Mouse (Mus musculus): ENCODE data around the gene Bend3.
"Not testable (repeated sequence)": the region's sequence is repeated elsewhere in the genome, so short reads cannot be mapped to it uniquely, and the experiment has no call there.

Gene Bend3

GRCm38 (mm10) chr10:43481179-43481578, 2.5 kb downstream of the Bend3 start:
- no peak for DNase-seq

DNA sequence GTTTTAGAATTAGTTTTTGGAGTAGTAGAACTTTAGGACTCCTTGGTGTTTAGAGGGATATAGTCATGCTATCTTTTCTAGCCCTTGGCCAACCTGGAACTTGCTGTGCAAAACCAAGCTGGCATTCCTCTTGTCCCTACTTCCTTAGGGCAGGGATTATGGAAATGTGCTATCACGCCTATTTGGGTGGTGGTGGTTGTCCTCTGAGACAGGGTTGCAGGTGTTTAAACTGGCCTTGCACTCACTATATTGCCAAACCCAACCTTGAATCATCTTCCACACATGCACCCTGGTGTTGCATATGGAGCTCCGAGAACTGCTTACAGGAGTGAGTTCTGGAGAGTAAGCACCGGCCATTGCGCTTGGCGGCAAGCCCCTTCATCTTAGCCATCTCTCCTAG, 3.4 kb downstream of the Bend3 start:
- DNase-seq: no peak

DNA sequence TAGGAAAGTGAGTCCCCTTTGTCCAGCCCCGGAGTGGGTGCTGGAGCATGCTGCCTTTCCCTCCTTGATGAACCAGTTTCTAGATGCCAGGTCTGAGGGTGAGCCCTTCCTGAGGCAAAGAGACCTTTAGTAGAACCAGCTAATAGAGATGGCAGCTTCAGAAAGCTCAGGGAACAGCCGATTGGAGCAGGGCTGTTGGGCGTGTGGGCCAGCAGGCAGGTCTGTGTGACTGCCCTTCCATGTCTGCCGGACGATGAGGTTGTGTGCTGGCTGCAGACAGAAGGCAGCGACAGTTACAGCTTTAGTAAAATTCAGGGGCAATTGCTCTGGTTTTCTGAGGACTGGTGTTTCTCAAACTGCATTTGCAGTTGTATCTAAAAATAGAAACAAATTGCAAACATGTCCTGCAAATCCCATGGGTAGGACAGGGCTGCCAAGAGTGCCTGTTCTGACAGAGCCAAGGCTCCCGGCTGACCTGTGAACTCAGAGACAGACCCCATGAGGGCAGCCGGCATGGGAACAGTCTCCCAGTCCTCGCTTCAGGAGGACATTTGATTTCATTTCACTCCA, 4.9 kb downstream of the Bend3 start:
- no peak for DNase-seq

DNA sequence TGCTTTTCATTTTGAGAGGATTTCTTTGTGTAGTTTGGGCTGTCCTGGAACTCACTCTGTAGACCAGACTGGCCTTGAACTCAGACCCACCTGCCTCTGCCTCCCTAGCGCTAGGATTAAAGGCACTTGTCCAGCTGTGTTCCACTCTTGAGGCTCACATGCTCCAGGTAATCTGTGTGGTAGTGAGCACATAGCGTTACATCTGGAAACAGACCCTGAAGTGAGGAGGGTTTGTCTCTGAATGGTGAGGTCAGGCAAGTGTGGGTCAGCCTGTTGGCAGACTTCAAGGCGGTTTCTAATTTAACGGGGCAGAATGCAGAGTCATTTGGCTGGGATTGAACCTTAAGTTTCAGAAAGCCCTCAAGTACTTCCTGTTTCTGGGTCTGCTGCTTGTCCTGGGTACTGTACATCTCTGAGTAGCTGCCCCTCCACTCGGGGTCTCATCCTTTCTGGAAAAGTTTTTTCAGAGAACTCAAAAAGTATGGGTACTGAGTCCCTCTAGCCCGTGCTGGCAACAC, 7.2 kb downstream of the Bend3 start:
- no peak for DNase-seq

DNA sequence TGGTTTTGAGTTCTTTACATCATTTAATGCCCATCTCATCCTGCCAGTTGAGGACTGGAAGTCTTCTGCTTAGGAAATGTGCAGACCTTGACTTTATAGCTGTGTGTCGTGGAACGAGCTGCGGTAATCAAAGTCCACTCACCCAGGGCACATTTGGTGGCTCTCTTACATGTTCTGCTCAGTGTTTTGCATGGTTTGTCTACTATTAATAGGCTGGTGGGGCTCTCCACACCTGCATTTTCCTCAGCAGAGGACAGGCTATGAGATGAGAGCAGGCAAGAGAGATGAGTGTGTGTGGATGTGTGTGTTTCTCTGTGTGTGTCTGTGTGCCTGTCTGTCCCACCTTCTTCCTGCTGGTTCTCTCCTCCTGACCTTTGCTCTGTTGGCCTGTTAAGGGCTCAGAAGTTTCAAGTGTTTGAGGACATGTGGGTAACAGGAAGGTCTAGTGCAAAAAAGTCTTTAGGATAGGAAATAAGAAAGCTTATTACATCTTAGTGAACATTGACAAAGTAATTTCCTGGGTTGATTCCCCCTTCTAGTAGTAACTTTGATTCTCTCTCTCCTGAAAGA, 8.9 kb downstream of the Bend3 start:
- no peak for DNase-seq

- no peak for DNase-seq
These were observed 9.6 kb downstream of the Bend3 start for GRCm38 (mm10) chr10:43488258-43488657.

DNA sequence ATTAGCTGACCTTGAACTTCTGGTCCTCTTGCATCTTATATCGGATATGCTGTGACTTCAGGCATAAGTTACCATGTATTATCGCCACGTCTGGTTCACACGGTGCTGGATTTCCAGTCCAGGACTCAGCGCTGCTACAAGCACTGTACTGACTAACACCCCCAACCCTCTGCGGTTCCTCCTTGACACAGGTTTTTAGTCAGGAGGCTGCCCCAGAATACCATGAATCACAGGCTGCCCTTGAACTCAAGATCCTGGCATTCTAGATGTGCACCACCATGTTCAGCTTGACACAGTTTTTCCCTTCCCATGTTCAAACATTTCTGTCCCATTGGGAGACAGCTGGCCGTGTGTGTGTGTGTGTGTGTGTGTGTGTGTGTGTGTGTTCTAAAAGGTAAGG, 10.5 kb downstream of the Bend3 start:
- no peak for DNase-seq

GRCm38 (mm10) chr10:43489550-43489949, 10.9 kb downstream of the Bend3 start:
- no peak for DNase-seq

DNA sequence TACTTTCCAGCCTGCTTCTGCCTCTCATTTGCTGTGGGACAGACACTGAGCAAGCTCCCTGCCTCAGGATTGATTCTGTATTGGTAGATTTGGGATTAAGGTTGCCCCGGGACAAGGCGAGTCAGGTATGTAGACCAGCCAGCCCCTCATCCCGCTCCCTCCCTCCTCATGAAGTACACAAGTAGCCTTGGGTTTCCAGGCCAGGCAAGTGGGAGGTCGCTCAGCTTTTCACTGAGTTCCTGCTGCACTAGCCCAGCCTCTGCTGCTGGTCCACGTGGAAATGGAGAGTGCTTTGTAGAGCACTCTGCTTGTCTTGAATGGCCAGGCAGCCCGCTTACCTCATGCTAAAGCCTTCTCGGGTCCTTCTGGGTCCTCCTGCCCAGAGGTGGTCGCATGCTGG, 11.4 kb downstream of the Bend3 start:
- no peak for DNase-seq

DNA sequence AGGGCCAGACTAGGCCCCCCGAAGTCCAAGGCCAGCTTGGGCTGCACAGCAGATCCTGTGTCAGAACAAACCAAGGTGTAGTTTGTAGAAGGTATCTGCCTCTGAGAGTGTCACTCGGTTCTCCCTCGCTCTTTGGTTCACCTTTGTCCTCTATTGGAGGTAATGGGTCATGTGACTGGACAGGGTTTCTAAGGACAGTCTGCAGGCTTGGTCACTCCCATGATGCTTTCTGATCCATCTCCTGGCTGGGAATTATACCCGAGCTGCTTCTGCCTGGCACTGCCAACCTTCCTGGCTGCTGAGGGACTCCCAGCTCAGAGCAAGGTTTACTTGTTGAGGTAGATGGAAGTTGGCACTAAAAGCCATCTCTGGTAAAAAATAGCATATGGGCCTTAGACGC, 12.2 kb downstream of the Bend3 start:
- no peak for DNase-seq

DNA sequence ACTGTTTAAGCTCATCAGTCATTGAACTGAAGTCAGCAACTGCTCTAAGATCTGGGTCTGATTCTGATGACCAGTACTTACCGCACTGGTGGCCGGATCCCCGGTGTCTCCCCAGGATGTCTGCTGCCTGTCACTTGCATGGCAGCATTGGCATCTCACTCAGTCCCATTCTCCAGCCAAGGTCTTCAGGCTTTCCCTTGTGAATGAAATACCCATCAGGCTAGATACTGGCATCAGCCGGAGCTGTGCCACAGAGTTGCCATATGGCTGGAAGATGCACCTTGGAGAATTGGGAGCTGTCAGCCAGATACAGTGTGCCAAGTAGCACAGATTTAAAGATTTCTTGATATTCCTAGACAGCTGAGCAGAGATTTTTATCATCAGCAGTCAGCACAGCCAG, 24.0 kb downstream of the Bend3 start:
- DNase-seq: no peak

DNA sequence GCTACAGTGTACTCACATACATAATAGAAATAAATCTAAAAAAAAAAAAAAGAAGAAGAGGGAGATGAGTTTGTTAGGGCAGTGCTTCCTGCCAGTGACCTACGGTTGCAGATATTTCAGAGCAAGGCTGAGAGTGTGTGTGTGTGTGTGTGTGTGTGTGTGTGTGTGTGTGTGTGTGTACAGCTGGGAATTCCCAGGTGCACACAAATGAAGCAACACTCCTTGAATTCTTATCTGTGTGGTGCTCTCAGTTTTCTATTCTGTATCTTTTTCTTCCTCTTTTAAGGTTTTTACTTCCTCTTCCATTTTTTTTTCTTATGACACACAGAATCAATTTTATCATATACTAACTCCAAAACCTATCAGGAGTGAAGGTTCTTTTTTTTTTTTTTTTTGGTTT, 25.7 kb downstream of the Bend3 start:
- no peak for DNase-seq

DNA sequence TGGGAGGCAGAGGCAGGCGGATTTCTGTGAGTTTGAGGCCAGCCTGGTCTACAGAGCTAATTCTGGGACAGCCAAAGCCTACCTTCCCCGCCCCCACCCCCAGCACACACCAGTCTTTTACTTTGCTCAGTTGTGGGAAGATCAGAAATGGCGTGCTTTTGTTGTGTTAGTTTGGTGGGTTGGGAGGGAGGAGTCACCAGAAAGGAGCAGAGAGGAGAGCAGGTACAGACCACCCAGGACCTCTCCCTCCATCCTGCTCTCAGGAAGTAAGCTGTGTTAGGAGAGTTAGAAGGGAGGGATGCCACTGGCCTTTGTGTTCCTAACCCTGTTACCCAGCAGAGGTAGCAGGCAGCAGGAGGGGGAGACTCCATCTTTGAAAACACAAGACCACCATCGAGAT, 28.4 kb downstream of the Bend3 start:
- DNase-seq: no peak

- DNase-seq: no peak
These were observed 30.6 kb downstream of the Bend3 start for GRCm38 (mm10) chr10:43509228-43509627.

- DNase-seq: no peak
These were observed 34.3 kb downstream of the Bend3 start for GRCm38 (mm10) chr10:43512976-43513375.

DNA sequence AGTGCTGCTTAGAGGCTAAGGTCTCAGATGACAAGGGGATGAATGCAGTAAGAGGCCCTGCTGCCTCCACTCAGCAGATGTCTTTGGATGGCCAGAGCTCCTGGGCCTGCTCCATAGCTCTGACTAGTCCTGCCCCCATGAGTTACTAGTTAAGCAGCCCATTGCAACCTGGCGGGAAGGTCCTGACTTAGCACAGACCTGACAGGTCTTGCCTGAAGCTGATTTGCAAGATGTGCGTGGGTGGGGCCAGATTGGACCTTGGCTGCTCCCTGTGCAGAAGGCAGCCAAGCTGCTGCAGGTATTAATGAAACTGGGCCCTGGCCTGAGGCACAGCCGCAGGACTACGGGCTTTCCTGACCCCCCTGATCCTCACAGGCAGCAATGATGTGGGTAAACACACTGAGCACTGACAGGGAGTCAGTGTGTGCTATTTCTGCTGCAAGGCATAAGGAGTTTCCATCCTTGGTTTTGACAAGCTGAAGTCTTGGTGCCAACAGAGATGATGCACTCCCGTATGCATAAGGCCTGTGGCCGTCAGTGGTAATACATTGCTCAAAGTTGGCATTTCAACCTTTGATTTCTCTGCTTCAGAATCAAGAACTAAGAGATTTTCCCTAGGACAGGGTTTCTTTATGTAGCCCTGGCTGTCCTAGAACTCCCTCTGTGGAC, 38.5 kb downstream of the Bend3 start:
- DNase-seq: no peak

GRCm38 (mm10) chr10:43517836-43518235, 39.2 kb downstream of the Bend3 start:
- no peak for DNase-seq

GRCm38 (mm10) chr10:43518368-43518767, 39.7 kb downstream of the Bend3 start:
- no peak for DNase-seq

DNA sequence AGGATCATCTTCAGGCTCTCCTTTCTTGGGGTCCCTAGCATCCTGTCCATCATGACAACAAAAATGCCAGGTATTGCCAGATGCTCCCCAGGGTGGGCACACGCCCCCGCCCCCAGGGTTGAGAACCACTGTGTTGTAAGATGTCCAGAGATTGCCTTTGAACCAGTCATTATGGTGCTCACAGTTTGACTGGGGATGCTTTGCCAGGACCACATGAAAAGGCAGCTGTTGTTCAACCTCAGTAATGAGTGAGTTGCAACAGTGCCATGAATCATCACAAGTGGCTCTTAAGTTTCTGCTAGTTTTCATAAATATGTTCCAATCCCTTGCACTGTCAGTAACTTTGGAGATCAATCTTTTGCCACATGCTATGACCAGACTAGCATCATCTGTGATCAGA, 41.3 kb downstream of the Bend3 start:
- DNase-seq: no peak

- not testable (repeated sequence) for DNase-seq
These were observed 45.3 kb downstream of the Bend3 start, which contains the start of gene Gm9803 for GRCm38 (mm10) chr10:43523931-43524330. Gene Gm9803, plus strand, starts transcription at chr10:43524084.

DNA sequence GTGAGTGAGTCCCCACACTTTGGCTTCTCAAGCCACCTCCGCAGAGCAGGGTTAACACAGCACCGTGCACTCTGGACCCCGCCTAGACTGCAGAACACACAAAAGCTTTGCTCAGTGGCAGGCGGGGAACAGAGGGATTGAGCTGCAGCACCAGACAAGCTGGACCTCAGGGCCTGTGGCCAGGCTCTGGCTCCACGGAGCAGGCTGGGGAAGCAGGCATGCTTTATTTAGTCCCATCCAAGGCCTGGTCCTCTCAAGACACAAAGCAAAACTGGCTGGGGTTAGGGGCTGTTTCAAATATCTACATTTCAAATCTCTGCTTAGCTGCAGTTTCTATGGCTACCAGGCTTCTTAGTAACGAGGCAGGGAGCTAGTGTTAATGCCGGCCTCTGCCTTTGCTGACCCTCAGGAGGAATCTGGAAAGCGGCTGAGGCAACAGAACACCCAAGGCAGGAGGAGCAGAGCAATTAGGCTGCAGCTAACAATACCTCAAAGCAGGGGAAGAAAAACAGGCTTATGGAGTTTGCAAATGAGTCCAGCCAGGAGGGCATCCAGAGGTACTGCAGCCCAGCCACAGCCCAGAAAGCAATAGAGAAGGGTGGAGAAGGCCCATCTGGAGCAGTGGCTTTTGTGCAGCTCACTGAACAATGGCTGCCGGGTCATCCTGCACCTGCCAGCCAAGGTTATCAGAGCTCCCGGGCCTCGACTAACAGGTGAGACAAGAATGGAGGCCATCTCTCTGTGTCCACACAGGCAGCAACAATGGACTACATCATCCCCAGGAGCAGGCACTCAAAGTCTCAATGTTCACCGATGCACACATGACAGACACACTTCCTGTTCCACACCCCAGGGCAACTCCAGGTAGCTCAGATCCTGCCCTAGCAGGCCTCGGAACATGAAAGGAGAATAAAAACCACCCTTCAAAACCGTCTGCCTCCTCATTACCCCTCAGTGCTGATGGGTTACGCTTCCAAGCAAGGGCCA, 48.9 kb downstream of the Bend3 start:
- peak; percentile 27 for DNase-seq

- DNase-seq: no peak
These were observed 55.8 kb downstream of the Bend3 start for GRCm38 (mm10) chr10:43534382-43534781.

GRCm38 (mm10) chr10:43537652-43538051, 59.0 kb downstream of the Bend3 start:
- no peak for DNase-seq
